Mouse (Mus musculus) stomach, postnatal 0 days (tissue): Measurements from ENCODE around the gene Ankle1.

Experiments
- CTCF ChIP-seq: IDR thresholded peaks from 2 replicates; pipeline ENCODE4 v1.5.1; 2016; ENCODE audit warnings: antibody characterized with exemption, low read depth, mild to moderate bottlenecking, moderate library complexity
- EP300 ChIP-seq: optimal IDR thresholded peaks from 2 replicates; pipeline ENCODE3; 2016; ENCODE audit warnings: antibody characterized with exemption

DNA sequence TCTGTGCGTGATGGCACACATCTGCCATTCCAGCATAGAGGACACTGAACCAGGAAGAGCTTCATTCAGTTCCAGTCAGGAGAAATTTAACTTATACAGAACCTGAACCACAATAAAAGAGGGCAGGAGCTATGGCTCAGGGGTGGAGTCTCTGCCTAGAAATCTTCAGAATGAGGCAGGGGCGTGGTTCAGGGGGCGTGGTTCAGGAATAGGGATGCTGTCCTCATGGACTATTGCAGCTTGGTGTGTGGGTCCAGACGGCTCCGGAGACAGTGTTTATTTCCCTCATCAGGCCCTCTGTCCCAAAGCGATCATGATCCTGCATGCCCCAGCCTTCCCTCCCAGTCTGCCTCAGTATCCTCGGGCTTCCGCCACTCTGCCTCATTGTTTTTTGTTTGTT lies 48.9 kb downstream of the Ankle1 start:
- TF ChIP-seq CTCF (no peak), EP300 (no peak)
